Mouse (Mus musculus) CH12.LX (cell line): ENCODE data around the gene Tbc1d9.

Source experiments
- BHLHE40 ChIP-seq: IDR thresholded peaks from 2 replicates; pipeline ENCODE4 v1.6.1; 2011; ENCODE audit warnings: mild to moderate bottlenecking, low read depth, low read length, improper control_type of control experiment
- CHD2 ChIP-seq: IDR thresholded peaks from 2 replicates; pipeline ENCODE4 v1.6.1; 2011; ENCODE audit warnings: low read length, improper control_type of control experiment
- CTCF ChIP-seq, 2 experiments: IDR thresholded peaks in 1 of 2; conservative IDR thresholded peaks in 1 of 2; 2 replicates each; pipeline ENCODE4 v1.5.1; 2011 to 2012; ENCODE audit warnings: low read depth in 2 of 2, low read length in 2 of 2, improper control_type of control experiment in 1 of 2, inconsistent platforms in 1 of 2, mild to moderate bottlenecking in 1 of 2, moderate library complexity in 1 of 2
- ELF1 ChIP-seq: IDR thresholded peaks from 2 replicates; pipeline ENCODE4 v1.6.1; 2014; ENCODE audit warnings: low read depth, mild to moderate bottlenecking, inconsistent platforms, low read length, improper control_type of control experiment
- EP300 ChIP-seq: IDR thresholded peaks from 2 replicates; pipeline ENCODE4 v1.6.1; 2011; ENCODE audit warnings: low read length, improper control_type of control experiment
- GABPA ChIP-seq: IDR thresholded peaks from 2 replicates; pipeline ENCODE4 v1.6.1; 2012; ENCODE audit warnings: low read depth, low read length, improper control_type of control experiment, inconsistent platforms; ENCODE audit not compliant: insufficient replicate concordance
- NELFE ChIP-seq: IDR thresholded peaks from 2 replicates; pipeline ENCODE4 v1.6.1; 2011; ENCODE audit warnings: low read depth, low read length, improper control_type of control experiment
- POLR2A ChIP-seq: IDR thresholded peaks from 2 replicates; pipeline ENCODE4 v1.6.1; 2011; ENCODE audit warnings: low read depth, mild to moderate bottlenecking, improper control_type of control experiment, low read length
- POLR2AphosphoS2 ChIP-seq: IDR thresholded peaks from 2 replicates; pipeline ENCODE4 v1.6.1; 2011; ENCODE audit warnings: low read depth, low read length, improper control_type of control experiment
- TBP ChIP-seq: conservative IDR thresholded peaks from 2 replicates; pipeline ENCODE4 v1.6.1; 2011; ENCODE audit warnings: low read depth, low read length, improper control_type of control experiment
- USF2 ChIP-seq: conservative IDR thresholded peaks from 2 replicates; pipeline ENCODE4 v1.6.1; 2011; ENCODE audit warnings: low read depth, low read length, improper control_type of control experiment
- ZKSCAN1 ChIP-seq: IDR thresholded peaks from 2 replicates; pipeline ENCODE4 v1.6.1; 2012; ENCODE audit warnings: low read depth, inconsistent platforms, low read length, improper control_type of control experiment, borderline replicate concordance
- ZMIZ1 ChIP-seq: IDR thresholded peaks from 2 replicates; pipeline ENCODE4 v1.6.1; 2012; ENCODE audit warnings: low read depth, mild to moderate bottlenecking, inconsistent platforms, low read length, improper control_type of control experiment
- ZNF384 ChIP-seq: IDR thresholded peaks from 2 replicates; pipeline ENCODE4 v1.6.1; 2012; ENCODE audit warnings: low read depth, low read length, improper control_type of control experiment, inconsistent platforms

DNA sequence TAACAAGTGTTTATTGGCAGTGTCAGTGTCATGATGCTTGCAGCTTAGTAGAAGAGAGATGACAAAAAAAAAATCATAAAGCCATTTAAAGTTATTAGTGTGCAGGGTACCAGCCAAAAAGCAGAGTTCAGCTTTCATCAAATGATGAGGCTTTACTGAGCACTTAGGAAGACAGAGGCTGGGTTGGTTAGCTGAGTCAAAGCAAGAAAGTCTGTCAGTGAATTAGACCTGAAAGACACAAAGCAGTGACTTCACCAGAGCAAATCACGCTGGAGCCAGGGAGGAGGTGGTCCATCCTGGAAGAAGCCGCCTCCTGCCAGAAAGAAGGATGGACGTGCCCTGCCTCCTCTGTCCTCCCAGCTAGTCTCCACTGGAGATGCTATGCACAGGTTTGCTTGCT, 2.8 kb downstream of the Tbc1d9 start:
- TF ChIP-seq POLR2A: no peak
- TF ChIP-seq POLR2AphosphoS2: no peak
- no peak for TF ChIP-seq ZNF384
- TF ChIP-seq BHLHE40: no peak
- TF ChIP-seq CTCF (conservative IDR thresholded peaks at IDR 0.05 in 1 of 2, IDR thresholded peaks at IDR 0.05 in 1 of 2; ENCODE audit: low read depth in 2 of 2, low read length in 2 of 2): no peak
- TF ChIP-seq CHD2: no peak
- TF ChIP-seq TBP: 0 out of 2 replicates have a peak, but pooled peaks have one; percentile 47
- no peak for TF ChIP-seq NELFE
- no peak for TF ChIP-seq ZKSCAN1
- 0 out of 2 replicates have a peak, but pooled peaks have one; percentile 16 for TF ChIP-seq EP300
- no peak for TF ChIP-seq ZMIZ1
- TF ChIP-seq USF2: no peak
- no peak for TF ChIP-seq GABPA
- TF ChIP-seq ELF1: no peak
